Mouse (Mus musculus): Measurements from ENCODE around the gene Prl5a1.

Prl5a1 gene

GRCm38 (mm10) chr13:28142184-28142583, at the start of gene Prl5a1:
TSS of gene Prl5a1 (plus strand) at chr13:28142484.
- DNase-seq (ENCODE audit: low read depth), result no peak

GRCm38 (mm10) chr13:28096161-28096560, 46.1 kb upstream of the Prl5a1 start:
- DNase-seq (ENCODE audit: low read depth), result no peak

GRCm38 (mm10) chr13:28108536-28108935, 33.7 kb upstream of the Prl5a1 start:
- no peak for DNase-seq (ENCODE audit: low read depth)

GRCm38 (mm10) chr13:28132781-28133180, 9.5 kb upstream of the Prl5a1 start:
- DNase-seq (ENCODE audit: low read depth), result no peak

- DNase-seq (ENCODE audit: low read depth), result no peak
Measured at GRCm38 (mm10) chr13:28135790-28136189, 6.5 kb upstream of the Prl5a1 start.
